Mouse (Mus musculus): ENCODE measurements at regions not wholly inside any gene's neighbourhood (a gene's known extent, or its start where the extent isn't known, plus 50 kb on each side); places are given as distances from the start of the nearest gene placed in this dataset.

GRCm38 (mm10) chr5:119069765-119070333 is 509.4 kb downstream of the Med13l start:
- H3K27me3 ChIP-seq (replicated peaks; ENCODE audit: control insufficient read depth, insufficient read depth, low read length) = no peaks in the 10 kb centered on the region
- no peak overlapping the region for H3K4me3 ChIP-seq (ENCODE audit: low read depth, low read length)
- H3K36me3 ChIP-seq (ENCODE audit: control insufficient read depth, insufficient read depth, low read length) = no peaks in the 10 kb centered on the region
- DNase-seq (ENCODE audit: low spot score) (no peak), ATAC-seq (no peak)
- no peak overlapping the region for H3K27ac ChIP-seq (ENCODE audit: low read depth, low read length)
- H3K9me3 ChIP-seq (replicated peaks; ENCODE audit: control insufficient read depth, low read length) = no peaks in the 10 kb centered on the region
- H3K4me2 ChIP-seq (ENCODE audit: low read length) = no peak overlapping the region
- WGBS = 75% methylated on average over 10 of the region's 10 CpGs
- H3K4me1 ChIP-seq (ENCODE audit: control insufficient read depth, insufficient read depth, low read length) = no peaks in the 10 kb centered on the region
- no peak overlapping the region for H3K9ac ChIP-seq (ENCODE audit: low read length)

GRCm38 (mm10) chr5:119072712-119073111 is 512.2 kb downstream of the Med13l start:
- DNase-seq (ENCODE audit: low spot score) (no peak), ATAC-seq (no peak)
- no peaks in the 10 kb centered on the region for H3K4me1 ChIP-seq (ENCODE audit: control insufficient read depth, insufficient read depth, low read length)
- WGBS = 94% methylated on average over 14 of the region's 14 CpGs
- no peak overlapping the region for H3K4me2 ChIP-seq (ENCODE audit: low read length)
- no peaks in the 10 kb centered on the region for H3K27me3 ChIP-seq (replicated peaks; ENCODE audit: control insufficient read depth, insufficient read depth, low read length)
- H3K36me3 ChIP-seq (ENCODE audit: control insufficient read depth, insufficient read depth, low read length) = no peaks in the 10 kb centered on the region
- H3K4me3 ChIP-seq (ENCODE audit: low read depth, low read length) = no peak overlapping the region
- H3K27ac ChIP-seq (ENCODE audit: low read depth, low read length) = no peak overlapping the region
- H3K9me3 ChIP-seq (replicated peaks; ENCODE audit: control insufficient read depth, low read length) = no peaks in the 10 kb centered on the region
- no peak overlapping the region for H3K9ac ChIP-seq (ENCODE audit: low read length)

GRCm38 (mm10) chr5:119080747-119081146 is 520.3 kb downstream of the Med13l start:
- Histone ChIP-seq H3K9ac (ENCODE audit: low read length) (no peak overlapping the region), H3K36me3 (ENCODE audit: control insufficient read depth, insufficient read depth, low read length) (no peaks in the 10 kb centered on the region), H3K4me3 (ENCODE audit: low read depth, low read length) (no peak overlapping the region), H3K27ac (ENCODE audit: low read depth, low read length) (no peak overlapping the region), H3K4me2 (ENCODE audit: low read length) (no peak overlapping the region), H3K27me3 (replicated peaks; ENCODE audit: control insufficient read depth, insufficient read depth, low read length) (peaks cover 7% of the 10 kb centered on the region; the same call in 1 of the 2 replicates), H3K9me3 (replicated peaks; ENCODE audit: control insufficient read depth, low read length) (no peaks in the 10 kb centered on the region), H3K4me1 (ENCODE audit: control insufficient read depth, insufficient read depth, low read length) (no peaks in the 10 kb centered on the region)
- WGBS = 88% methylated on average over 5 of the region's 5 CpGs
- DNase-seq (ENCODE audit: low spot score) (no peak), ATAC-seq (no peak)

DNA sequence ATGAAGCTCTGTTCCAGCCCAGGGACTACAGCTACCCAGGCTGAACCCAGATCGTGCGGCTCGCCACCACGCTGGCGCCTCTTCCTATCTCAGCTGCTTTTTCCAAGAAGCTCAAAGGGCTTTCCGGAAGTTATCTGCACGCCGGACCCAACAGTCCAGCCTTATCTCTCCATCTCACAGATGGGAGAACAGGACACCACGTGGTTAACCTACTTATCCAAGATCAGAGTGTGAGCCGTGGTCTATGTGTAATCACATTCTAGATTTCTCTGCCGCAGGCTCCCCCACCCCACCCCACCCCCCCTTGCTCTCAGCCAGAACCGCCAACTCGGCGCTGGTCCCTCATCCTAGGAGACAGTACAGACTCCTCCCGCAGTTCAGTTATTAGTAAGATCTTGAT is 522.4 kb downstream of the Med13l start:
- 83% methylated on average over 15 of the region's 15 CpGs for WGBS
- Histone ChIP-seq H3K4me3 (ENCODE audit: low read depth, low read length) (no peak overlapping the region), H3K9me3 (replicated peaks; ENCODE audit: control insufficient read depth, low read length) (no peaks in the 10 kb centered on the region), H3K36me3 (ENCODE audit: control insufficient read depth, insufficient read depth, low read length) (no peaks in the 10 kb centered on the region), H3K9ac (ENCODE audit: low read length) (no peak overlapping the region), H3K4me1 (ENCODE audit: control insufficient read depth, insufficient read depth, low read length) (no peaks in the 10 kb centered on the region), H3K4me2 (ENCODE audit: low read length) (no peak overlapping the region), H3K27me3 (replicated peaks; ENCODE audit: control insufficient read depth, insufficient read depth, low read length) (peaks cover 28% of the 10 kb centered on the region; the same call in 1 of the 2 replicates), H3K27ac (ENCODE audit: low read depth, low read length) (no peak overlapping the region)
- ATAC-seq (no peak), DNase-seq (ENCODE audit: low spot score) (no peak)

DNA sequence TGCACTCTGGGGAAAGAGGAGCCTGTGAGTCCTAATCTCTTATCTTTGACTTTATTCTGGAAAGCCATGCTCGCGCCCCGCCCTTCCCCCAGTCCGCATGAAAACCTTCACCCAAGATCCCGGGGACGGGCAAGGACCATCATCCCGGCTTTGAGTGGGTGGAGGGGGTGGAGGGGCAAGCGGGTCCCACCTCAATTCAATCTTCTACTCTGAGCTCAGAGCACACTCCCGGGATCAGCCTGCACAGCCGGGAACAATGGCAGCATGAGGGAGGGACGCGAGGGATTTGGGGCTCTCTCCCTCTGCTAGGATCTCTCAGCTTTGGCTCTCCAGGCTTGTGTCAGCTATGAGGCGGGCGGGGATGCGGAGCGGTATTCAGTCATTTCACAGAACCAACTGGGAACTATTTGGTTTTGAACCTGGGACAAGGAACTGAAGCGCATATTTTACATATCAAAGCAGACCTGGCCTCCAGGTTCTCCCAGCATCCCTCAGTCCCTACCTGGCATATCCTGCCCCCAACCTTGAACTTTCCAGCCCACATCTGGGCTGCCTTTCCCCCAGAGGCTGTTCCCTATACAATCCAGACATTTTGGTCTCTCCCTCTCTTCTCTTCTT is 537.2 kb downstream of the Med13l start:
- peak overlapping the region; percentile 50 for H3K9ac ChIP-seq (ENCODE audit: low read length)
- under 1% methylated on average over 17 of the region's 17 CpGs for WGBS
- H3K4me2 ChIP-seq (ENCODE audit: low read length) = peak overlapping the region; percentile 51
- peaks cover 4% of the 10 kb centered on the region; the same call in 1 of the 2 replicates for H3K4me1 ChIP-seq (ENCODE audit: control insufficient read depth, insufficient read depth, low read length)
- DNase-seq (ENCODE audit: low spot score) (peak; percentile 46), ATAC-seq (no peak)
- no peaks in the 10 kb centered on the region for H3K36me3 ChIP-seq (ENCODE audit: control insufficient read depth, insufficient read depth, low read length)
- H3K9me3 ChIP-seq (replicated peaks; ENCODE audit: control insufficient read depth, low read length) = no peaks in the 10 kb centered on the region
- no peak overlapping the region for H3K27ac ChIP-seq (ENCODE audit: low read depth, low read length)
- peak overlapping the region; percentile 21 for H3K4me3 ChIP-seq (ENCODE audit: low read depth, low read length)
- no peaks in the 10 kb centered on the region for H3K27me3 ChIP-seq (replicated peaks; ENCODE audit: control insufficient read depth, insufficient read depth, low read length)

DNA sequence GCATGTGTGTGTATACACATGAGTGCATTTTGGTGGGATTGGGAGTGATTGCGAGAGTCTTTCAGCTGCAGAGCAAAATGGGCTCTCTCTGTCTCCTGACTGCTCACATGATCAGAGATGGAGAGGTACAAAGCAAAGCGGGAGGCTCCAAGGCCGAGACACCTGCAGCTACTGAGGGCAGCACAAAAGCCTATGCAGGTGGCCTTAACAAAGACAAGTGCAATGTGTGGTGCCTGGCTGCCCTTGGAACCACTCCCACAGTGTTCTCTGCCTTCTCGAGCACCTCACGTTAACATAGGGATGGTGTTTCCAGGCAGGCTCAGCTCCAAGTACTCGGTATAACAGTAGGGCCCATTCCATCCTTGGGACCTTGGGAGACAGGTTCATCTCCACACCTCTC is 539.3 kb downstream of the Med13l start:
- 59% methylated on average over 6 of the region's 6 CpGs for WGBS
- no peaks in the 10 kb centered on the region for H3K27me3 ChIP-seq (replicated peaks; ENCODE audit: control insufficient read depth, insufficient read depth, low read length)
- no peaks in the 10 kb centered on the region for H3K9me3 ChIP-seq (replicated peaks; ENCODE audit: control insufficient read depth, low read length)
- ATAC-seq (no peak), DNase-seq (ENCODE audit: low spot score) (no peak)
- H3K9ac ChIP-seq (ENCODE audit: low read length) = no peak overlapping the region
- no peak overlapping the region for H3K4me3 ChIP-seq (ENCODE audit: low read depth, low read length)
- H3K4me1 ChIP-seq (ENCODE audit: control insufficient read depth, insufficient read depth, low read length) = peaks cover 4% of the 10 kb centered on the region; the same call in 1 of the 2 replicates
- no peak overlapping the region for H3K27ac ChIP-seq (ENCODE audit: low read depth, low read length)
- H3K36me3 ChIP-seq (ENCODE audit: control insufficient read depth, insufficient read depth, low read length) = no peaks in the 10 kb centered on the region
- no peak overlapping the region for H3K4me2 ChIP-seq (ENCODE audit: low read length)

- ATAC-seq (no peak), DNase-seq (ENCODE audit: low spot score) (no peak)
- Histone ChIP-seq H3K27me3 (replicated peaks; ENCODE audit: control insufficient read depth, insufficient read depth, low read length) (no peaks in the 10 kb centered on the region), H3K36me3 (ENCODE audit: control insufficient read depth, insufficient read depth, low read length) (no peaks in the 10 kb centered on the region), H3K9ac (ENCODE audit: low read length) (no peak overlapping the region), H3K27ac (ENCODE audit: low read depth, low read length) (no peak overlapping the region), H3K9me3 (replicated peaks; ENCODE audit: control insufficient read depth, low read length) (no peaks in the 10 kb centered on the region), H3K4me2 (ENCODE audit: low read length) (no peak overlapping the region), H3K4me1 (ENCODE audit: control insufficient read depth, insufficient read depth, low read length) (no peaks in the 10 kb centered on the region), H3K4me3 (ENCODE audit: low read depth, low read length) (no peak overlapping the region)
- 32% methylated on average over 1 of the region's 1 CpGs for WGBS
Observed at GRCm38 (mm10) chr5:119103503-119103902, 543.0 kb downstream of the Med13l start.

GRCm38 (mm10) chr5:119107898-119108297 is 547.4 kb downstream of the Med13l start:
- H3K9ac ChIP-seq (ENCODE audit: low read length) = no peak overlapping the region
- no peaks in the 10 kb centered on the region for H3K36me3 ChIP-seq (ENCODE audit: control insufficient read depth, insufficient read depth, low read length)
- H3K27ac ChIP-seq (ENCODE audit: low read depth, low read length) = no peak overlapping the region
- 77% methylated on average over 4 of the region's 4 CpGs for WGBS
- no peaks in the 10 kb centered on the region for H3K9me3 ChIP-seq (replicated peaks; ENCODE audit: control insufficient read depth, low read length)
- no peaks in the 10 kb centered on the region for H3K4me1 ChIP-seq (ENCODE audit: control insufficient read depth, insufficient read depth, low read length)
- no peak overlapping the region for H3K4me3 ChIP-seq (ENCODE audit: low read depth, low read length)
- no peaks in the 10 kb centered on the region for H3K27me3 ChIP-seq (replicated peaks; ENCODE audit: control insufficient read depth, insufficient read depth, low read length)
- H3K4me2 ChIP-seq (ENCODE audit: low read length) = no peak overlapping the region
- ATAC-seq = no peak
- no peak for DNase-seq (ENCODE audit: low spot score)

- 88% methylated on average over 1 of the region's 1 CpGs for WGBS
Observed at GRCm38 (mm10) chr5:119109501-119109900, 549.0 kb downstream of the Med13l start.

More at GRCm38 (mm10) chr5:119109501-119109900, 549.0 kb downstream of the Med13l start:
- no peaks in the 10 kb centered on the region for H3K27me3 ChIP-seq (replicated peaks; ENCODE audit: control insufficient read depth, insufficient read depth, low read length)
- no peak overlapping the region for H3K4me3 ChIP-seq (ENCODE audit: low read depth, low read length)
- no peak overlapping the region for H3K27ac ChIP-seq (ENCODE audit: low read depth, low read length)
- H3K36me3 ChIP-seq (ENCODE audit: control insufficient read depth, insufficient read depth, low read length) = no peaks in the 10 kb centered on the region
- no peaks in the 10 kb centered on the region for H3K4me1 ChIP-seq (ENCODE audit: control insufficient read depth, insufficient read depth, low read length)
- no peak overlapping the region for H3K9ac ChIP-seq (ENCODE audit: low read length)
- ATAC-seq (no peak), DNase-seq (ENCODE audit: low spot score) (no peak)
- no peak overlapping the region for H3K4me2 ChIP-seq (ENCODE audit: low read length)
- no peaks in the 10 kb centered on the region for H3K9me3 ChIP-seq (replicated peaks; ENCODE audit: control insufficient read depth, low read length)
